Mouse (Mus musculus): ENCODE results near the gene 1700057G04Rik.
"Not testable (repeated sequence)": the region's sequence is repeated elsewhere in the genome, so short reads cannot be mapped to it uniquely, and the experiment has no call there.

1700057G04Rik gene

GRCm38 (mm10) chr9:92305620-92306220 is 3.5 kb upstream of the 1700057G04Rik start:
- no peak for DNase-seq

GRCm38 (mm10) chr9:92316791-92317190 is 7.6 kb downstream of the 1700057G04Rik start:
- no peak for DNase-seq

DNA sequence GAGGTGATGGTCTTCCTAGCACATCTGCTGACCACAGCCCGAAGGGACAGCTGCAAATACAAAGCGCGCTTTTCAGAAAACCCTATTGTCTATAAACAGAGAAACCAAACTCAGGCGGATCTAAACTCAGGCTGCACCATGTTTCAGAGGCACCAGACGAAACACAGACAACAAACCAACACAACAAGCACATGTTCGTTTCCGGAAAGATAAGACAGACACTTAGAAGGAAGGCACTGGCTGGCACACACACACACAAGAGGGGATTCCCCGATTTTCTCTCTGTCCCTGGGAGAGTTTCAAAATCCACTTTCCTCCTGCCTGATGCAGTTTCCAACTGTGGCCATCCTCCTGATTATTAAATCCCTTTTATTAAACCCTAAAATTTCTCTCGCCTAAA is 16.8 kb downstream of the 1700057G04Rik start:
- not testable (repeated sequence) for DNase-seq

DNA sequence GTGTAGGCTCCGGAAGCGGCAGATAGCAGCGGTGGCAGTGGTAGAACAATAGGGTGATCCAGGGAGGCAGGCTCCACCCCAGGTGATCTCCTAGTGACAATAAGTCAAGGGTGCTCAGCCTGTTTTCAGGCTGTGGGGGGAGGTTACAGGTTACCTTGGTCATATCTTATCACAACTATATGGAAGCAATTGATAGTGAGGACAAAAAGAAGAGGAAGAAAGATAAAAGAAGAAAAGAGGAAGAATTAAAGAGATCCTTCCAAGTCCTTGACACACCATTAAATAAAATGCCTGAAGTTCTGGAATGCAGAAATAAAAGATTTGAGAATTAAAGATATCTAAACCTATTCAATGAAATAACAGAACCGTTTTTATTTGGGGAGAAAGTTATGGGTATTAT is 17.6 kb downstream of the 1700057G04Rik start:
- DNase-seq = no peak

DNA sequence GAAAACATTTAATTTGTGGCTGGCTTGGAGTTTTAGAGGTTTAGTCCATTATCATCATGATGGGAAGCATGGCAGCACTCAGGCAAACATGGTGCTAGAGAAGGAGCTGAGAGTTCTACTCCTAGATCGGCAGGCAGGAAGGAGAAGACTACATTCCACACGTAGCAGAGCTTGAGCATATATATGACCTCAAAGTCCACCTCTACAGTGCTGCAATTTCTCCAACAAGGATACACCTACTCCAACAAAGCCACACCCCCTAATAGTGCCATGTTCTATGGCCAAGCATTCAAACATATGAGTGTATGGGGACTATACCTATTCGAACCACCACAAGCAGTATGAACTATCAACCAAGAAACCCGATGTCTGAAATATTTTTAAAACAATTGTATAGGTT is 22.2 kb downstream of the 1700057G04Rik start:
- no peak for DNase-seq

- no peak for DNase-seq
These were observed 25.7 kb downstream of the 1700057G04Rik start for GRCm38 (mm10) chr9:92334845-92335244.

- no peak for DNase-seq
These were observed 26.2 kb downstream of the 1700057G04Rik start for GRCm38 (mm10) chr9:92335277-92335818.

DNA sequence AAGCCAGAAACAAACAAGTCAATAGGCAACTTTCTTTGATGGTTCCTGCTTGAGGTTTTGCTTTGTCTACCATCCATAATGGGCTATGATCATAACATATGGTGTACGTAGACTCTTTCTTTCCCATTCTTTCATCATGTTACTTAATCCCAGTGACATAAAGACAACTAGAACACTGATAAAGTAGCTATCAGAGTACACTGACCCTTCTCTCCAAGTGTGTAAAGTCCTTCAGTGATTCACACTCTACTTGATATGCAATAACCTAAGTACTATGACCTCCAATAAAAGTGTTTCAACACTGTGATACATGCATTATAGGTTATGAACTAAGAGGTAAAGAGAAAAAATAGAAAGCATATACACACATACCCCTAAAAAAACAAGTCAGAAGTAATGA is 27.9 kb downstream of the 1700057G04Rik start:
- no peak for DNase-seq

DNA sequence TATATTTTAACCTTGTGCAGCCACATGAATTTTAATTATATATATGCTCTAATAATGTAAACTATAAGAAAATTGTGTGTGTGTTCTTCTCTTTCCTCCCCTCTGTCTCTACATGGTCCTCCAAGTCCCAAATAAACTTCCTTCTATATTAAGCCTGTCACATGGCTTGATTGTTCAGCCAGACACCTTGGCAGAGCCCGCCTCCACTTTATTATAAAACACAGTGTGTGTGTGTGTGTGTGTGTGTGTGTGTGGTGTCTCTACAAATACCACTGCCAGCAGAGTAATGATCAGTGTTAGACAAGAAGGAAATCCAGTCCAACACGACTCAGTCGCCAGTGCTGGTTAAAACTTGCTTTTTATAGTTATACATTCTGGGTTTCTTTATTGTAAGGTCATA is 28.5 kb downstream of the 1700057G04Rik start:
- no peak for DNase-seq

GRCm38 (mm10) chr9:92338954-92339353 is 29.8 kb downstream of the 1700057G04Rik start:
- no peak for DNase-seq

DNA sequence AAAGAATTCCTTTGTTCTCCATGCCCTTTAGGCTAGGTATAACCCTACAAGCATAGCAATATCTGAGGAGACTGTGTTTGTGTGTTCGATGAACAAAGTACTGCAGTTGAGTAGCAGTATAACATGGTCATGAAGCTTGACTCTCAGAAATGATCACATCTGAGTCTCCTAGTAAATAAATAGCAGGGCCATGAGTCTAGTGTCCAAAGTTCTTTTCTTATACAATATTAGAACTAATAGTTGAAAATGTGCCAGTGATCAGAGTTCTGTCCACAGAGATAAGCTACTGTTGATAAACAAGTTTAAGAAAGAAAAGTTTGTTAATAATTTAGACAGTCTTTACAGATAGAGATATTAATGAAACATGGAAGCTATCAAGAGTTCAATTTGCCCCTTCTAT is 42.7 kb downstream of the 1700057G04Rik start:
- no peak for DNase-seq

DNA sequence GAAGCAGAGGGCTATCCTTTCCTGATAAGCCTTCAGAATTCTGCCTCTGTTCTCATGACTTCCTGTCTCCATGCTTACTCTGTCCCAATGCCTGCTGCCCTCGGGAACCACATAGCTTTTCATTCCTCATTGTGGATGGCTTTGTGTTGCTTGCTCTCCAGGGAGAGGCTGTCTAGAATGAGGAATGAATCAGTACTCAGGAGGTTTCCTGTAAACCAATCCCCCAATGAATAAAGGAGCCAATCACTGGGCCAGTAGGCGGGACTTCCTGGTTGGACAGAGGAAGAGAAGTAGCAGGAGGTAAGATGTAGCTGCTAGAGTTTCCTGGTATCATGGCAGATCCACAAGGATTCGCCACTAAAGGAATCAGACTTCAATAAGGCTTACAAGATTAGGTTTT is 44.1 kb downstream of the 1700057G04Rik start:
- DNase-seq = no peak

DNA sequence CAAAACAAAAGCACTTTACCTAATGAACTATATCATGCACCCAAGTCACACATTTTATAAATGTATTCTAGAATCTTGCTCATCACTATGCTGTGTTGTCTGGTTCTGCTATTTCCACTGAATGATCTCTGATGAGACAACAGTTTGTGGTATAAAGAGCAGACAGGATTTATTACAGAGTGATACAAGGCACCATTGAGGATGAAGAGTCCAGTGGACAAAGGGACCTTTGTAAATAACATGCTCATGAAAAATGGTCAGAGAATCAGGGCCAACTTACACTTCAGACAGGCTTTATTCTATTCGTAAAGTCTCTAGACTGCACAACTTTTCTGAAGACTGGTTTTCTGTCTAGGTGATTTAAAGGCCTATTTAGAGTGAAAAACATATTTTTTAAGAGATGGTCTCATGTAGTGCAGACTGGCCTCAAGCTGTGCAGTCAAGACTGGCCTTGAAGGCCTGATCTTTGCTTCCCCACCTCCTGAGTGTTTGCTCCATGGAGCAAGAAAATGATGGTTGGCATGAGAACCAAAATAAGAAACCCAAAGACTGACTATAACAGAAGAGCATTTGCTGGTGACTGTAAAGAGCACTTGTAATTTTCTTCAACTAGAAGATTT is 51.6 kb downstream of the 1700057G04Rik start:
- DNase-seq = no peak

DNA sequence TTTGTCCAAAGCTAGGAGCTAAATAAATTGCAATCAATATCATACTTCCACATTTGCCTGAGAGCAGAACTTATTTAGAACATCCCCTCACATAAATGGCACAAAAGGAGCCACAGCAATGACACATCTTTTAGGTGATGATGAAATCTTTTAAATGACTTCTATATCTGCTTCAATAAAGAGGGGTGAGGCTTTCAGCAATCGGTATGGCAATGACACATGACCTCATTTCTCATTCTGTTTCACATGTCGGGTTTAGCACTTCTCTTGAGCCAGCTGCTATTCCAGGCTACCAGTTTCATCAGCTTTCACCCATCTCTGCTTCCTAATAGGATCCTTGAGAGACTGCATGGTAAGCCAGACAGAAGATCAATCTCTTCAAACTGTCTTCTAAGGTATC is 54.3 kb downstream of the 1700057G04Rik start:
- no peak for DNase-seq

DNA sequence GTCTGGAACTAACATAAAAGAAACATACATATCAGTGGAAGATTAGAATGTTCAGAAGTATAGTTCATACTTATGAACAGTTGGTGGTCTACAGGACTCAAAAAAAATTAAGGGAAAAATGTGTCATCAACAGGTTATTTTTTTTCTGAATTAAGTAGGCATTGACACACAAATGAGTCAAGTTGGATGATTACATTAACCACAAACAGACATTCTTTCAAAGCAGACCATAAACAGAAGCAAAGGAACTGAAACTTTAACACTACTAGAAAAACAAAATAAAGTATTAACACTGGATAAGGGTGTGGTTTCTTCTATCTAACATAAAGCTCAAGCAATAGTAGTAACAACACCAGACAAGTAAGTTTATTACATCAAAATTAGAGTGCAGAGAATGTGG is 59.7 kb downstream of the 1700057G04Rik start:
- DNase-seq = no peak

DNA sequence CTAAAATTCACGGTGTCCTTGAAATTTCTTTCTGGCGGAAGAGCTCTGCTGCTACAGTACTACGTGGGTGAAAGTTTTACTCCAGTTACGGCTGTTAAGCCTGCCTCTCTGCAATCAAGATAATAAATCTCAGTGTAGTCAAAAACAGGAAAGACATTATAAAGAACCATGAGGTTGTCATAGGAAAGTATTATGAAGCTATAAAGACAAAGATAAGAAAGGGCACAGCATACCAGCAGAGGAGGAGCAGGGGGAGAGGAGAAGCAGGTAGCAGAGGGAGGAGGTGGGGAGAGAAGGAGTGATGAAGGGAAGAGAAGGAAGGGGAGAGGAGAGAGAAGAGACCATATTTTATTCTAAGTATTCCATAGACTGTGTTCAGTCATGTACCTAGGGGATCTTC is 64.7 kb downstream of the 1700057G04Rik start:
- no peak for DNase-seq

GRCm38 (mm10) chr9:92374705-92375199 is 65.6 kb downstream of the 1700057G04Rik start:
- no peak for DNase-seq

DNA sequence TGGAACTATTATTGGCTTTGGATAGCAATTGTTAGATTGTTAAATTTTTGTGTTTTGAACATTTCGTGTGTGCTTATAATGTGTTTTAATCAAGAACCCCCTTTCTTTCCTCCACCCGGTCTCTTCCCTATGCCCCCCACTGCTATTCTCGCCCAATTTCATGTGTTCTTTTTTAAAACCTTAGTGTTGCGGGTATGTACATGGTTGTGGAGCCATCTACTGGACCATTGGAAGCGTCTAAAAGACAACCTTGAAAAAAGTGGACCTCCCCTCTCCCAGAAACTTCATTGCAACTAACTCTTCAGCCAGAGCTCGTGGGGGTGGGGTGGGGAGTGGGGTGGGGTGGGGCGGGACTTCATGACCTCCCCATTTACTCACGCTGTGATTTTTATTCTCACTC is 66.2 kb downstream of the 1700057G04Rik start:
- no peak for DNase-seq

- DNase-seq = no peak
These were observed 68.8 kb downstream of the 1700057G04Rik start for GRCm38 (mm10) chr9:92377967-92378366.

DNA sequence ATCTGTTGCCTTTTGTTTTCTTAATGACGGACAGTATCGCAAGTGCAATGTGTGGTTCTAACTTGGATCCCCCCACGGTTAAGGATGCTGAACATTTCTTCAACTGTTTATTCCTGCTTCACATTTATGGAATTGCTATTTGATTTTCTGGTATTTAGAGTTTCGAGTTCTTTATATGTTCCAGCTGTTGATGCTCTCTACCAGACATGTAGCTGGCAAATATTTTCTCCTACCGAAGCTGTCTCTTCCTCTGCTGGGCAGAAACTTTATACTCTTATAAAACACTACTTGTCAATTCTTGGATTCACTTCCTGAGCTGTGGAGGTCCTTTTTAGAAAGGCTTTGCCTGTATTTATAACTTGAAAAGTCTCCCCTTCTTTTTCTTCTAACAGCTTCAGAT is 70.1 kb downstream of the 1700057G04Rik start:
- no peak for DNase-seq

DNA sequence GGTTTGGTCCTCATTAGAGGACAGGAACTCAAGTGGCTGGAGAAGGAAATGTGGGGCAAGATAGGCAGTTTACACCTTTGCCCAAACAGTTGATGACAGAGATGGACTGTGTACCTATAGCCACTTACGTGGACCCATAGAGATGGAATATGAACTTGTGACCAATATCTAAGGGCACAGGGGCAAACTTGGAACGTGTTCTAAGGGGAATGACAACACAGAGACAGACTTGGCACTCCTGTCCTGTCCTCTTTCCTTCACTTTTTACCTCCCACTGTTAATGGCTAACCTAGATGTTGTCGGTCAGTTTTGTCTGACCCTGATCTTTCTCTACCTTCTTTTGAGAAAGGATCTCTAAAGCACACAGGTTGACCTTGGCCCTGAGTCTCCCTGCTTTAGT is 74.2 kb downstream of the 1700057G04Rik start:
- no peak for DNase-seq

GRCm38 (mm10) chr9:92384401-92384800 is 75.2 kb downstream of the 1700057G04Rik start:
- DNase-seq = no peak

DNA sequence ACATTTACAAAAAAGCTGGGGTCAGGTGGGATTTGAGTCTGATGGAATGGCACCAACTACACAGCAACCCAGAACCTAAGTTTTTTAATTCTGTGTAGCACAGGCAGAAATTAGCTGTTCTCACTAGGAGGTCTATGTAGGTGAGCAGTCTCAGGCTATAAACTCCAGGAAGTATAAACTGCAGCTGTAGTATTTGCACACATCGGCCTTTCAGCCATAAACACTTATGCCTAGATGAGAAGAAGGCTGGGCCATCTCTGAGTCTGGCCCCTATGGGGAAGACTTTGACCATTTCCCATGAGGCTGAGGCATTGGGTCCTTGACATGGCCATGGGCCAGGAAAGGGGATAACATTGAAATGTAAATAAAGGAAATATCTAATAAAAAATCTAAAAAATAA is 76.7 kb downstream of the 1700057G04Rik start:
- DNase-seq = no peak

GRCm38 (mm10) chr9:92386871-92387270 is 77.7 kb downstream of the 1700057G04Rik start:
- no peak for DNase-seq

DNA sequence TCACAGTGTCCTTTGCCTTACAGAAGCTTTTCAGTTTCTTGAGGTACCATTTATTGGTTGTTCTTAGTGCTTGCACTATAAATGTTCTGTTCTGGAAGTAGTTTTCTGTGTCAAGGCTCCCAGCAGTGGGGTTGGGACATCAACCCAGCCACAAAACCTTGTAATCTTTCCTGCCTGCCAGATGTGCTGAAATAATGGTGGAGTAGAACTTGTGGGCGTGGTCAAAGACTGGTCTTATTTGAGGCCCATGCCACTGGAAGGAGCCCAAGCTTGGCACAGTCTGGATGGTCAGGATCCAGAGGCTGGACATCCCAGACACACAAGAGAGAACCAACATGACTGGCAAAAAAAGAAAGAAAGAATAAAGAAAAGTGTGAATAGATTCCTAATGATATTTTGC is 78.2 kb downstream of the 1700057G04Rik start:
- DNase-seq = no peak

Measured in cerebellum, postnatal 25 days (tissue).